9 mouse cellular contexts compared by ENCODE assay signal in the genomic region with DNA sequence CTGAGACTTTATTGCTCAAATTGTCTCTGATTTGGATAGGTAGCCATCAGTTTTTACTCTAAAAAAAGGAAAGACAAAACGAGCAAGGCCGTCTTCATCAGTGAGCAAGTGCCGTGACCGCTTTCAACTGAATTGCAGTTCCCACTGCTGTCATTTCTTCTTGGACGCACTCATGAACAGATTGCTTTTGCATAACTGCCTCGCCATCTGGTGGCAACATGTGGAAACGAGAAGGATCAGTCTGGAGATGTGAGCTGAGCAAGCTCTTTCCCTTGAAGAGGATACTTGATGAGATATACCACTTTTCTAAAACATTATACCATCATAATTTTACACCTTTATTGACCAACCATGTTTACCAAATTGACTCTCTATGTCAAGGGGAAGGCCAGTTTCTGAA.
DNase-seq lines count a peak whose midpoint lies in the region; ATAC-seq and TF ChIP-seq lines count a peak whose summit lies in the region.
"Had no signal": no experiment of that assay in that cellular context is flagged by ENCODE, and none has a peak within 500 bp of the region (broad histone marks: within the 10 kb centered on the region; RNA-seq: fewer than 3 reads in every experiment).

No protein-coding gene starts in this region.

- H3K4me2 ChIP-seq in forebrain, embryonic 12.5 days = no peak overlapping the region
- no peak overlapping the region for H3K4me2 ChIP-seq in hindbrain, embryonic 13.5 days
- H3K4me2 ChIP-seq: limb, embryonic 15.5 days had no signal

- no peaks in the 10 kb centered on the region for H3K4me1 ChIP-seq in ES-E14 (ENCODE audit: control insufficient read depth in 2 of 2, insufficient read depth in 2 of 2, low read length in 2 of 2, poor library complexity in 1 of 2)
- H3K4me1 ChIP-seq in forebrain, embryonic 12.5 days = peaks cover 3% of the 10 kb centered on the region; the same call in 1 of the 2 replicates
- no peaks in the 10 kb centered on the region for H3K4me1 ChIP-seq in hindbrain, embryonic 13.5 days (replicated peaks)
- H3K4me1 ChIP-seq: limb, embryonic 15.5 days had no signal

- ATAC-seq in forebrain, embryonic 12.5 days (ENCODE audit: low FRiP score) = peak; percentile 89
- ATAC-seq in hindbrain, embryonic 13.5 days (ENCODE audit: low FRiP score) = peak; percentile 93

- no peaks in the 10 kb centered on the region for H3K36me3 ChIP-seq in ES-E14 (ENCODE audit: control insufficient read depth, insufficient read depth, low read length, poor library complexity, severe bottlenecking)
- H3K36me3 ChIP-seq in forebrain, embryonic 12.5 days (replicated peaks) = no peaks in the 10 kb centered on the region
- H3K36me3 ChIP-seq in hindbrain, embryonic 13.5 days = no peaks in the 10 kb centered on the region
- H3K36me3 ChIP-seq: limb, embryonic 15.5 days had no signal

- 6% methylated on average over 7 of the region's 7 CpGs for WGBS in forebrain, embryonic 12.5 days
- 7% methylated on average over 7 of the region's 7 CpGs for WGBS in hindbrain, embryonic 13.5 days

- H3K9ac ChIP-seq in ES-E14 (ENCODE audit: insufficient read depth, low read depth, low read length, poor library complexity, severe bottlenecking) = no peak overlapping the region
- no peak overlapping the region for H3K9ac ChIP-seq in forebrain, embryonic 12.5 days
- H3K9ac ChIP-seq in hindbrain, embryonic 13.5 days = no peak overlapping the region
- H3K9ac ChIP-seq: limb, embryonic 15.5 days had no signal

- H3K9me3 ChIP-seq in ES-E14 (ENCODE audit: control insufficient read depth, insufficient read depth, low read depth, low read length) = no peaks in the 10 kb centered on the region
- no peaks in the 10 kb centered on the region for H3K9me3 ChIP-seq in forebrain, embryonic 12.5 days
- H3K9me3 ChIP-seq in hindbrain, embryonic 13.5 days = no peaks in the 10 kb centered on the region
- H3K9me3 ChIP-seq: limb, embryonic 15.5 days had no signal

- H3K27me3 ChIP-seq in forebrain, embryonic 12.5 days = no peaks in the 10 kb centered on the region
- H3K27me3 ChIP-seq in hindbrain, embryonic 13.5 days = no peaks in the 10 kb centered on the region
- H3K27me3 ChIP-seq: limb, embryonic 15.5 days had no signal

- no peak overlapping the region for H3K27ac ChIP-seq in ES-E14 (ENCODE audit: insufficient read depth, low read depth, low read length, poor library complexity, severe bottlenecking)
- no peak overlapping the region for H3K27ac ChIP-seq in forebrain, embryonic 12.5 days
- no peak overlapping the region for H3K27ac ChIP-seq in hindbrain, embryonic 13.5 days
- H3K27ac ChIP-seq: limb, embryonic 15.5 days had no signal

- DNase-seq in ES-E14 (ENCODE audit: low read depth, low spot score) = peak; percentile 66
- DNase-seq in c-Kit-positive CD71-negative TER-119-negative erythroid progenitor cells, embryonic 14.5 days (ENCODE audit: low read depth) = peak; percentile 64
- DNase-seq in layer of hippocampus, postnatal 10 days (ENCODE audit: low spot score in 2 of 2) = peak; percentile 75 to 82
- DNase-seq in lung, postnatal 14 days = peak; percentile 84
- peak; percentile 79 for DNase-seq in retina, adult 2 months (ENCODE audit: low read depth, low spot score)
- DNase-seq in thymus, postnatal 25 days = peak; percentile 79

- H3K4me3 ChIP-seq in ES-E14 (ENCODE audit: insufficient read depth in 1 of 2, low read depth in 1 of 2, low read length in 2 of 2, poor library complexity in 1 of 2, severe bottlenecking in 1 of 2) = no peak overlapping the region
- H3K4me3 ChIP-seq in forebrain, embryonic 12.5 days (replicated peaks) = no peak overlapping the region
- no peak overlapping the region for H3K4me3 ChIP-seq in hindbrain, embryonic 13.5 days
- H3K4me3 ChIP-seq: limb, embryonic 15.5 days had no signal

- in situ Hi-C loops in ES-E14 (cut with MboI; ENCODE audit: low sequenced_read_pairs in 2 of 2, unreplicated experiment in 2 of 2) = loop anchor here (5.0 to 10.0 kb wide), 2 partner anchors 320 to 322 kb away; no protein-coding TSS in a partner anchor

TF ChIP-seq in ES-E14, 5 proteins besides CTCF, POLR2A, EP300 and RAD21:
- no peak for TF ChIP-seq ZNF384 (IDR thresholded peaks at IDR 0.05; ENCODE audit: low read depth, low read length)
- TF ChIP-seq HCFC1 (IDR thresholded peaks at IDR 0.05; ENCODE audit: borderline replicate concordance, insufficient read depth, low read length) = no peak
- peak; percentile 100 for TF ChIP-seq ZC3H11A (IDR thresholded peaks at IDR 0.05; ENCODE audit: borderline replicate concordance, low read depth, low read length)
